Mouse (Mus musculus) frontal cortex, adult (tissue): ENCODE measurements around the gene Fam171a1.
"Not testable (repeated sequence)": the region's sequence is repeated elsewhere in the genome, so short reads cannot be mapped to it uniquely, and the experiment has no call there.

Experiments used
- ATAC-seq: cut with Nextera tagmentation; 2 replicates; pipeline ENCODE4 v1.9.2; 2017; ENCODE audit warnings: mild to moderate bottlenecking, moderate library complexity, mixed read lengths; ENCODE audit not compliant: low TSS enrichment

The Fam171a1 gene

DNA sequence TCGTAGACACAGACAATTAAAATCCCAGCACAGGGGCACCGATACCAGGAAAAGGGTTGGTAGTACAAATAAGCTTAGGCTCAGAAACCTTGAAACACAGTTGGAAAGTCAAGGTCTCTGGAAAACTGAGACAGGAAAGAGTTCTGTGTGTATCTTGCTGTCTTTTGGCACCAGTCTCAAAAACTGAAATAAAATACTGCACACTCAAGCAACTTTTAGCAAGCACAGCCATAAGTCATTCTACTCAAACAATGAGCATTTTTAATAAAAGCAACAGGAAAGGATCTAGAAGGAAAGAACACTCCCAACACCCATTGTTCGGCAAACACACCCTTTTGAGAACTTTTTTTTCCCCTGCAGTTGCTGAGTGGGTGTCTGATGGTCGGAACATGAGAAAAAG is at the start of gene Fam171a1:
Gene Fam171a1, plus strand, starts transcription at position 359 of the 400 bp plus-strand sequence.
- ATAC-seq = no peak

DNA sequence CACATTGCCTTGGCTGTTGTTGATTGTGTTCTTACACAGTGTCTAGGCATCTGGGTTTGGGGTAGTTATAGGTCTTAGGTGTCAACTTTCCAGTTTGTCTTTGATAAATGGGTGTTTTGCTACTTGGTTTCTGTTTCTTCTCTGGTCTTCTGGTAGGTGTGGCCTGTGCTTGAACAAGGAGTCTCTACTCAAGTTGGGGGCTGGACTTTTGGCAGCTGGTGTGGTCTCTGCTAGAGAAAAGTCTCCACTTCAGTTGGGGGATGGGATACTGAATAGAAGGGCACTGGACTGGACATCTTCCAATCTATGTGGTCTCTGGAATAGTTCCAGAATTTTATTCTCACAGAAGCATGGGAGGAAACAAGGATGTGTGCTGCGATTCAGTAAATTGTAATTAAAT is 44.9 kb upstream of the Fam171a1 start:
- no peak for ATAC-seq

DNA sequence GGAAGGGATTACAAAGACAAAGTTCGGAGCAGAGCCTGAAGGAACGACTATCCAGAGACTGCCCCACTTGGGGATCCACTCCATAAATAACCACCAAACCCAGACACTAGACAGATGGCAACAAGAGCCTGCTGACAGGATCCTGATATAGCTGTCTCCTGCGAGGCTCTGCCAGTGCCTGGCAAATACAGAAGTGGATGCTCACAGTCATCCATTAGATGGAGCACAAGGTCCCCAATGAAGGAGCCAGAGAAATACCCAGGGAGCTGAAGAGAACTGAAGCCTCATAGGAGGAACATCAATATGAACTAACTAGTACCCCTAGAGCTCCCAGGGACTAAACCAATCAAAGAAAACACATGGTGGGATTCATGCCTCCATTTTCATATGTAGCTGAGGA is 25.7 kb upstream of the Fam171a1 start:
- ATAC-seq = not testable (repeated sequence)

DNA sequence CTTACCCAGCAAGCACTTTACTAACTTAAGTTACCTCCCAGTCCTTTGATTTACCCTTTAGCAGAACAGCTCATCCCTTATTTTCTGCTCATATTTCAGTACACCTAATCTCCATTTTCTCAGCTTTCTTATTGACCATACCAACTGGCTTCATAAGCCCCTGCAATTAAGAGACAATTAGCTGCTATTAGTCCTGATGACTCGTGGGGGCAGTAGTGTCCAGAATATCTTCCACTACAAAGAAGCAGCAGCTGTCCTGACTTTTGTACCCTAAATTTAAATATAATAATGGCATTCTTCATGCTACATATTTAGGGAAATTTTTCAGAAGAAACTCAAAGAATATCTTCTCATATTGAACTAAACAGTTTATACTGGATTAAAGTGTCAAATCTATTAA is 24.8 kb upstream of the Fam171a1 start:
- ATAC-seq = no peak

DNA sequence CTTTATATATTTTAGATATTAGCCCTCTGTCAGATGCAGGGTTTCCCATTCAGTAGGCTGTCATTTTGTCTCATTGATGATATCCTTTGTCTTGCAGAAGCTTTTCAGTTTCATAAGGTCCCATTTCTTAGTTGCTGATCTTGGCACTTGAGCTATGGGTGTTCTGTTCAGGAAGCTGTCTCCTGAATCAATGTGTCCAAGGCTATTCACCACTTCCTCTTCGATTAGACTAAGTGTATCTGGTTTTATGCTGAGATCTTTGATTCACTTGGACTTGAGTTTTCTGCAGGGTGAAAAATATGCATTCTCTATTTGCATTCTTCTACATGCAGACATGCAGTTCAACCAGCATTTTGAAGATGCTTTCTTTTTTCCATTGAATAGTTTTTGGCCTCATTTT is 17.9 kb upstream of the Fam171a1 start:
- ATAC-seq = no peak

DNA sequence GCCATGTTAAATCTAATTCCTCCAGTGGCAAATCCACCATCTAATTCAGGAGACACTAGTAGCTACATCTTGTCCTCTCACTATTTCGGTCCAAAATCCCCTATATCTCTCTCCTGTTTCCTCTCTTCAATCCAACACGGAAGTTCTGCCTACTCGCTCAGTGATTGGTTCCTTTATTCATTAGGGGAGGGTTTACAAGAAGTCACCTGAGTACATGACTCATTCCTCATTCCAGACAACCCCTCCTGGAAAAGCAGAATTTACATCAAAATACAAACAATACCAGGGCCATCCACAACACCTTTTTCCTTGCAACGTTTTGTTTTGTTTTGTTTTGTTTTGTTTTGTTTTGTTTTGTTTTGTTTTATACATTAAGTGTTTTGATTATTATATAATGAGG is 14.1 kb upstream of the Fam171a1 start:
- no peak for ATAC-seq

DNA sequence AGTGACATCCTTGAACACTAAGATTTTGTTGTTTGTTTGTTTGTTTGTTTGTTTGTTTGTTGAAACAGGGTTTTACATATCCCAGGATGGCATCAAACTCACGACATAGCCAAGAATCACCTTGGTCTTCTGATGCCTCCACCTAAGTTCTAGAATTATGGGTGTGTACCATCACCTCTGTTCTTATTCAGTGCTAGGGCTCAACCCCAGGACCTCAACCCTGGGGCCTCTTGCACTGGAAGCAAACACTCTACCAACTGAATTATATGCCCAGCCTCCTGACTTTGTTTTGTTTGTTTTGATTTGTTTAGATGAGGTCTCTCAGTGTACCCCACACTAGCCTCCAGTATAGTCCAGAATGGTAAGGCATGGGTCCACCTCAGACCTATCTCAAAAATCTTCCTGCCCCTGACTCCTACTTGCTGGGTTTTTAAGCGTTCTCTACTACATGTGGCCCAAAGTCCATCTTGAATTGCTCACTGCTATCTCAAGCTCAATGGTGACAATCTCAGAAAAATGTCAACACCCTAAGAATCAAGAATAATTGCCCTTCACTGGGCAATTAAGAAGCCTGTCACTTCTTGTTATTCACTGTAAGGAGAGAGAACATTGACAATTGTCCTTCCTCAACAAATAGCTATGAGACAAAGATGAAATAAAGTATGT is 12.6 kb upstream of the Fam171a1 start:
- no peak for ATAC-seq

DNA sequence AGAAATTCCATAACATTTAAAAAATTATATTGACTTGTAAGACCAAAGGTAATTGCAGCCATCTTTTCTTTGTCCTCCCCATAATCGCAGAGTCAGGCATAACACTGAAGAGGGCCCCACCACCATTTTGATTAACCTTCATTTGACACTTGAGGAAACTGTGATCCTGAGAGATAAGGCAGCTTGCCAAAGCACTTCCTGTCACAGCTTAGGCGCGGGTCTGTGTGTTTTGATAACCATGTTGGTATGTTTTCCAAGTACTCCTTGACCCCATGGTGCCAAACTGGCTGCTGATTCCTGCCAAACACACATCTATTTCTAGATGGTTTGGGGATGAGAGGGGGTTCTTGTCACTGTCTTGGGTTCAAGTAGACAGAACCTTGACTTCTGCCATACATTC is 11.7 kb upstream of the Fam171a1 start:
- no peak for ATAC-seq

DNA sequence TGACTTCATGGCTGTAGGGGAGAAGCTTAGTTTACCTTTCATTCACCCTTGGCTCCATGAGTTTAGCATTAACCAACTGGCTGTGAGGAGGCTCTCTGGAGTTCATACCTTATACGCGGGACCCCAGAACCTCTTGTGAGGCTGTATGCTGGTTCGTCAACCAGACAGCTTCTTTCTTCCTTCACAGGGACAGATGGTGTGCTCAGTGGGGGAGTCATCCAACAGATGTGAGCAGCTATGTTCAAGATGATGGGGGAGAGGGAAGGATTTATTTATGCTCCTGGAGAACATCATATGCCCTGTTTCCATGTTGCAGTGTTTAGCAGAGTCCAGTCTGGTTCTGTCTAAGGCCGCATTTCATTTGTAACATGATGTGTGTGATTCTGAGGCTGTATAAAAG is 6.6 kb upstream of the Fam171a1 start:
- ATAC-seq = peak; percentile 38; the same call in 1 of the 2 replicates

DNA sequence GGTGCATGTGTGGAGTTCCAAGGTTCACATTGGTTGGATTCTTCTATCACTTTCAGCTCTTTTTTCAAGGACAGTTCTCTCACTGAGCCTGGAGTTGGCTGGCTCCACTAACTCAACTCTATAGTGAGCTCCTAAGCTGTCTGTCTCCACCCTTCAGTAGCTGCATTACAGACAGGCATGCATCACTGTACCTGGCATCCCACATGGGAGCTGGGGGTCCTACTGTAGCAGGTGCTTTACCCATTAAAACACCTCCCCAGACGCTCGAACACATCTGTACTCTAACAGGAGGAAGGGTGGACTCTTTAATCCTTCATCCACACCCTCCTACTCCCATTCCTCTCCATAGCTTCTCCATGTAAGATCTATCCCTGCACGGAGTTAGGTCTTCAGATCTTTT is 5.6 kb upstream of the Fam171a1 start:
- ATAC-seq = no peak

DNA sequence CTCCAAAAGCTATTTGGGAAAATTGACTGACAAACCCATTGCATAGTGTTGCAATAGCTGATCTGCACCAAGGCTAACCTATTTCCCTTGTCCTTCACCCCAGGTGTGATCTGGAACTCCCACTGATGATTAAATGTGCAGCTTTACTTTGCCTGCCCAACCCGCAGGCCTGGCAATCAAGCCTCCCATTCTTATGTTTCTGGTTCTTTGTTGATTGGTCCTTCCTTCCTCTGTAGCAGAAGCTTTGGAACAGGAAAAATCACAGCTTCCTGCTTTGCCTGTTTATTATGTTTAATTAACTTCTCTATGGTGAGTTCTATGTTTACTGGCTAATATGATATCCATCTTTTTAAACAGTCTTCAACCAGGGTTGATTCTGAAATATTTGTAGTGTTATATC is 5.2 kb upstream of the Fam171a1 start:
- ATAC-seq = no peak

DNA sequence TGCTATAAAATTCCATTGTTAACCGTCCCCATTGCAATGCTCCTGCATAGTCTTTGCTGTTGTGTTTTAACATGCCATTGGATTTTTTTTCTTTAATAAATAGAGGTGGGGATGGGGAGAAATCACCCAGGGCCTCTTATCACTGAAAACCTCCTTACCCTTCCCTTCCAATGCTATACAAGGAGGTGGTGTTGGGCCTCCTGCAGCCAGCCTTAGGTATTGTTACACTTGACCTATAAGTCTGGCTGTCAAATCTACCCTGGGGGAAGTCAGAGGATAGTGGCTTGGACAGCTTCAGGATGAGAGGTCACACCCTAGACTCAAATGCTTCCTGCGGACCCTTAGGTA is 3.8 kb downstream of the Fam171a1 start:
- ATAC-seq = peak; percentile 21; the same call in 1 of the 2 replicates

DNA sequence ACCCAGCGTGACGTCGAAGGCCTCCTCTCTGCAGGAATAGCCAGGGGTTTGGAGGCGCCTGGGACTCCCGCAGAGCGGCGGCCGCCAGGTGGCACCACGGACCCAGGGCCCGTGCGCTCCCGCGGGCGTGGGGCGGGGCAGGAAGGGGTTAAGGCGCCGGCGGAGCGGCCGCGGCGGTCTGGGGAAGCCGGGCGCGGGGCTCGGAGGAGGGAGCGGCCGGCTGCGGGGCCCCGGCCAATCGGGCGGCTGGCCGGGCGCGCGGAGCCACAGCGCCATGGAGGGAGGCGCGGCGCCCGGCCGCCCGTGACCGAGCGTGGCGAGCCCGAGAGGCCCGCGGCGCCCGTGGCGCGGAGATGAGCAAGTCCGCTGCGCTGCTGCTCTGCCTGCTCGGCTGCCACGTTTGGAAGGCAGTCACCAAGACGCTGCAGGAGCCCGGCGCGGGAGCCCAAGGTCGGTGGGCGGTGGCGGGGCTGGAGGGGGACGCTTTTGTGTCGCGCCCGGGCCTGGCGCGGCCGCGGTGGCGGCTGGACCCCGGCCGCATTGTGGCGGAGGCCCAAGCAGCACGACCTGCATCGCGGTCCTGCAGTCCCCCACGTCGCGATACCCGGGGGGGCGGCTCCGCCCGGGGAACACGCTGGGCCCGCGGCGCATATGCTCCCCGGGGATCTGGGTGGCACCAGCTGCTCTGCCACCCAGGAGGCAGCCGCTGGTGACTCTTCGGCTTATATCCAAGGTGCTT is 4.3 kb downstream of the Fam171a1 start:
- ATAC-seq = peak; percentile 92

DNA sequence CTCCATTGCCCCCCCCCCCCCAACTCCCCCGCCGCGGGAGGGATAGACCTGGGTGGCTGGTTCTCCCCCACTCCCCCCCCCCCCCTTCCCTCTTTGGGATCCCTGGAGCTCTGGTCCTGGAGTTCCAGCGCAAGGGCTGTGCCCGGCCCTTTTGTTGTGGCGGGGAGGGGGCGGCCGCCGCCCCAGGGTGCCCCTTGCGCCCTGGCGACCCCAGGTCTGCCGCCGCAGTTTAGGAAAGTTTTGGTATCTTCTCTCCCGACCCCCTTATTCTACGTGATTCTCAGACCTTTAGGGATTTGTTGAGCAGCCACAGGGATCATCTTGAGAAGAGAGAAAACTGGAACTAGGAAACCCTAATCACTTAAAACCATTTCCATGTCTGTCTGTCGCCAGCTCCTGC is 4.9 kb downstream of the Fam171a1 start:
- 0 out of 2 replicates have a peak, but pooled peaks have one; percentile 6 for ATAC-seq

DNA sequence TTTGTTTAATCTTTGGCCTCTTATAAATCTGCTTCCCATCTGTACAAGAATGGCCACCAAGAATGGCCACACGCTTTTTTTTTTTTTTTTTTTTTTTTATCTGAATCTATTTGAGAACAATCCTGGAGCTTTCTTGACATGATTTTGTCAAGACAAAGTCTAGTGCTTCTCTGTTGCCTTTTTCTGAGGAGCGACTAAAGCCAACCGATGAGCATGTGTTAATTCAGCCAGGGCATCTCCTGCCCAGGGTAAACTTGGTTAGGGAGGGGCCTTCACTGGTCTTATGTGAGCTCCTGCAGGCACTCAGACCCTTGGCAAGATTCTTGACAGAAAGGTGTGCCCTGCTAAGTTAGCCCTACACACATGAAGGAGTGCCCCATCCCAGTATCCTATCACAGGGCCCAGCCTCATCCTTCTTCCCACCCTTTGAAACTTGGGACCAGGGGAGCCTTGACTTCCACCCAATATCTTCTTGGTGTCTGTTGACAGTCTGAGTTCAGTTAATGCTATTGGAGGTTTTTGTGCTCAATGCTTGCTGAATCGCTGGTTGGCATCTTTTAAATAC is 5.4 kb downstream of the Fam171a1 start:
- ATAC-seq = no peak

DNA sequence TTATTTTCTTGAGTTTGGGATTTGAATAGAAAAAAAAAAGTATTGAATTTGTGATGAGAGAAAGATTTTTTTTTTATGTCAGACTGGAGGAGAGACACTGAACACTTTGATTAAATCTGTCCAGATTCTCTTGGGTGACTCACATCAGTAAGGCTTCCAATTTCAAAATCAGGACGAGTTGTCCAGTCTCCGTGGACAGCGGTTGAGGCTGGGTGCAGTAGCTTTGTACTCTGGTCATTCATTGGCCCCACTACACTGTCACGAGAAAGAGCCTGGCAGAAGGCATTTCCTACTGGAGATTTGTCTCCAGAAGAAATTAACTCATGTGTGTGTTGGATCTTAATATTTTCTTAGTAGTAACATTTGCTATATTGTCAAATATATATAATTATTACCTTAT is 8.5 kb downstream of the Fam171a1 start:
- no peak for ATAC-seq

DNA sequence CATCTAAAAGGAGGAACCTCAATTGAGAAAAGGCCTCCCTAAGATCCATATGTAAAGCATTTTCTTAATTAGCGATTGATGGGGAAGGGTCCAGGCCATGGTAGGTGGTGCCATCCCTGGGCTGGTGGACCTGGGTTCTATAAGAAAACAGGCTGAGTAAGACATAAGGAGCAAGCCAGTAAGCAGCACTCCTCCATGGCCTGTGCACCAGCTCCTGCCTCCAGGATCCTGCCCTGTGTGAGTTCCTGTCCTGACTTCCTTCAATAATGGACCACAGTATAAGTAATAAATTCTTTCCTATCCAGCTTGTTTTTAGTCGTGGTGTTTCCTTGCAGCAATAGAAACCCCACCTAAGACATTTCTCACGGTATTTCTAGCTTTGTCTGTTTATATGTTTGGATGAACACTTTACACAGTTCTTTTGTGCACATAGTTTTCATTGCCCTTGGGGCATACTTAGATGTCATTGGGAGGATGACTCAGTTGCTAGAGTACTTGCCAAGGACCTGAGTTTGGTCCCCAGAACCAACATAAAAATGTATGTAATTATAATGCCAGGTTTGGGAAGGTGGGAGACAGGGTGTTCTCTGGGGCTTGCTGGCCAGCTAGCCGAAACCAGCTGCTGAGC is 13.3 kb downstream of the Fam171a1 start:
- no peak for ATAC-seq

DNA sequence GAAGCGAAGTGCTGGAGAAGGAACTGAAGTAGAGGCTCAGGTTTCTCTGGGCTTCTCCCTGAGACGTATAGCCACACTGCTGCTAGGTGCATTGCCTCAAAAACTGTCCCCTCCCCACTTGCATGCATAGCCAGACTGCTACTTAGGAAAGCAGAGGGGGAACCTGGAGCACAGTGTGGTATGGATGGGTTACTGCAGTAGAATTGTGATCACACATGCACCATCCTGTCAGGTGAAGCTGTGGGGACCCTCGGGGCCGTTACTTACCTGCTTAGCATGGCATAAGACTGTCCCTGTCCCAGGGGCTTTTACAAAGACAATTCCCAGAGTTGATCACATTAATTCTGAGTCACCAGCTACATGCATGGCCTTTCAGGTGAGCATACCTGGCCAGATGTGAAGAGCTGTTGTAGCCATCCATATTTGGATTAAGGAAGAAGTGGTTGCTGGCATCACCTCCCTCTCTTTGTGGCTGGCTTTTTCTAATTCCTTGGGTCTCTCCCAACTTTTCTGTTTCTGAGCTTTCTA is 14.4 kb downstream of the Fam171a1 start:
- ATAC-seq = no peak

DNA sequence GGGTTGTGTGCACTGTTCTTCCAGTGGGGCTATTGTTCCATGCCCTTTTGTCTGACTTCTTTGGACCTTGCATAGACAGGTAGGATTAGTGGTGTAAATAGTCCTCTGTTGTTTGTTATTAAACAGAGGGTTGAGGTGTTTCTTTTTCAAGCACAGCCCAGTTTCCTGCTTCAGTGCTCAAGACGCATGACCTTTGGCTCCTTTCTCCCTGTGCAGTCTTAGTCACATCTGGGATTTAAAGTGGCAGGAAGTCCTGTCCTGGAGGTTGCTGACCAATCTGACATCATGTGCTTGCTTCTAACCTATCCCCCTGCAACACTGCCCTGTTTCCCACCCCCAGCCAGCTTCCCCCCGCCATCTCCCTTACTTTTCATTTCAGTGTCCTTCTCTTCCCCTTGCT is 14.9 kb downstream of the Fam171a1 start:
- no peak for ATAC-seq

DNA sequence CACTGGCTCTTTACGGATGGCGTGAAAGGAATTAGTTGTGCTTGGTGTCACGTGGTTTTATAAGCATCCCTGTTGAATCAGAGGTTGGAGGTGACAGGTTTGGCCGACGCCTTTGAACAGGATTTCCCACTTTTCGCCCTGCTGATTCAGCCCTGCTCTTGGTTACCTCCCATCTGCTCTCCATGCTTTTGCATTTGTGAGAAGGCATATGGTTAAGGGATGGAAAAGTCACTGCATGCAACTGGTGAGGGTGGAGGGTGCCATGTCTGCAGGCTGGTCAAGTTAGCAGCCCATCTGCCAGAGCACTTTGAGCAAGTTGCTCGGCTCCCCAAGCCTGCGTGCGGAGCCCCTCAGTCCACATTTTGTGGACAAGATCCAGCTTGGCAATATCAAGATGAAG is 18.4 kb downstream of the Fam171a1 start:
- ATAC-seq = no peak

DNA sequence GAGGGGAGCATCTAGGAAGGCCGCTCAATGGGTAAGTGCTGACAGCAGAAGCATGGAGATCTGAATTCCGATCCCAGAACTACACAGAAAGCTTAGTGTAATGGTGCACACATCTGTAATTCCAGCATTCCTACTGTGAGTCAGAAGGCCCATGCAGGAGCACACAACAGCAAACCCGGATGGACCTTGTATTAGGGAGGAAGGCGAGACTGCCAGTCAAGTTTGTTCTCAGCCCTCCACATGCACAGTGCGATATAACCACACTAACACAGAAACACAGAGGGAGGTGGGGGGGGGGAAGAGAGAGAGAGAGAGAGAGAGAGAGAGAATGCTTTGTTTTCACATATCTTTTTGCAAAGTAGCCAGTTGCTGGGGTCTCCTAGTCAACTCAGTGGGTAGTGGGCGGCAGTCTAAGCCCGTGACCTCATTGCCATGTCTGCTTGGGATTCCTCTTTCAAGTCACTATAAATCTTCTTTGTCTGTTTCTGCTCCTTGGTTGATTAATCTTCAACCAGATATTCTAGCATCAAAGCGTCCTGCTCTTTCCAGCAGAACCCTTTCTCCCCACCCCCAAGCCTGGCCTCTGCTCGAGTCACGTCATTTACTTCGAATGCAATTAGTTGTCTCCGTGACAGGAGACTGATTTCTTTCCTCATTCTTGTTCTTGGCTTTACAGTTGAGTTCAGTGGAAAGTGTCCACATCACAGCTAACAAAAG is 20.7 kb downstream of the Fam171a1 start:
- ATAC-seq = no peak

DNA sequence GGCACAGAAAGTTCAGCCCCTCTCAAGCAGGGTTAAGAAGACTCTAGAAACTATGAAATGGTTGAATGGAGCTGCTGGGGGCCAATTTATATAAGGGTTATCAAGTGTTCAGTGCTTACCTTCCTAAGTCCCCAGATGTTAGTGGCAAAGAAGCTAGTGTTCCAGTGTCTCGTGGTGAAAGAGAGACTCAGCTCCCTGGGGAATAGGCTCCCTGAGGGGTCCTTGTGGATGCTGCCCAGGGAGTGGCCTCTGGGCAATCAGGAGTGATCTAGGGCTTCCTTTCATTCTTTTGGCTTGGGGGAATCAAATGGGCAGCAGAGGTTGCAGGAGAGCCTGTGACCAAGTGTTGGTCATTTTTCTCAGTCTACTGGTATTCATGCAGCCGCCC is 21.3 kb downstream of the Fam171a1 start:
- no peak for ATAC-seq
